Mouse (Mus musculus): ENCODE measurements around the gene Vbp1.

Gene Vbp1

GRCm38 (mm10) chrX:75514179-75514972 is at the start of gene Vbp1:
Gene Vbp1 (plus strand): TSS chrX:75514299.
- DNase-seq (ENCODE audit: low spot score in 2 of 2) = peak; percentile 69 to 86

GRCm38 (mm10) chrX:75475182-75475644 is 38.9 kb upstream of the Vbp1 start:
- peak; percentile 13 to 46 for DNase-seq (ENCODE audit: low spot score in 2 of 2)

DNA sequence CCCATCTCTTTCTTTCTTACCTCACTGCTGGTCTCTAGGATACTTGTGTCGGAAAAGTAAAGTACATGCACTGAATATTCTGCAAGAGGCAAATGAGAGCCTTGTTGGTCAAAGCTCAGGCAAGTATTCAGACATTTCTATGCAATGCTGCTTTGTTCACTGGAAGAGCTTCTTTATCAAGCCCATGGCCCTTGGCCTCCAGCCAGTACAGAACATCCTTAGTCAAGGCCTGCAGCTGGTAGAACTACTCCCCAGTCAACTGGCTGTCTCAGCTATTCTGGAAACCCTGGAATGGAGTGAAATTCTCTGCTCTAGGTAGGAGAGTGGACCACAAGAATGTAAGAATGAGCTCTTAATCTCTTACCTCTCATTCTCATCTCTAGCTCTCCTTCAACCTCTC is 24.2 kb upstream of the Vbp1 start:
- DNase-seq (ENCODE audit: low spot score in 2 of 2) = no peak

GRCm38 (mm10) chrX:75513787-75514178 is 316 bp upstream of the Vbp1 start:
- no peak for DNase-seq (ENCODE audit: low spot score in 2 of 2)

DNA sequence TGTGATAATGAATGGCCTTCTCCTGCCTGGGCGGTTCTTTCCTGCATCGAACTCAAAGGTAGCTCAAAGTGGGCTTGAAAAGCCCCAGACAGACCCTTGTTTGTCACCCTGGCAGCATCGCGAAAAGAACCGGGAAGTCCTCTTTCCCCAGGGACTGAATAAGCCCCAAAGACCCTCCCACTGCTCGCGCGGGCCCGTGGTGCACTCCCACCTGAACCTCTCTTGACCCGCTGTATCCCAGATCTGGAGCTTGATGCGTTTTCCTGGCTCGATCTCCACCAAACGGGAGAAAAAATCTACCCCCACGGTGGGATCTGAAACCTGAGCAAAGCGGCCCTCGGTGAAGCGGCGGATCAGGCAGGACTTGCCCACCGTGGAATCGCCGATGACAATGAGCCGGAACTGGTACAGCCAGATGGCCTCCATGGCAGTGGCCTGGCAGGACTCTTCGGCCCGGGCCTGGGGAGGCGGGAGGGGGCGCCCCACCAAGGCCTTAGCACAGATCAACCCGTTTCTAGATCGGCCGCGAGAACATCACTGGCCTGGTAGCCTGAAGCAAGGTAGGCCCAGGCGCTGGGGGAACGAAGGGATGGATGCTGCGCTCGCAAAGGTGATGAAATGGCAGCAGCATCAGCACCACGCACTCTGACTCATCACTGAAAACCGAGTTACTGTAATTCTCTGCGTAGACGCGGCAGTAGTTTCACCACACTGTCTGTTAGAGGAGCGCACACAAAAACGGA is 63.7 kb downstream of the Vbp1 start, which contains the start of gene Rab39b:
Gene Rab39b (minus strand): TSS at position 650 of the 743 bp plus-strand sequence.
- DNase-seq (ENCODE audit: low spot score in 2 of 2) = peak in 1 of 2 experiments; percentile 9

GRCm38 (mm10) chrX:75578539-75578938 is 64.4 kb downstream of the Vbp1 start:
- no peak for DNase-seq (ENCODE audit: low spot score in 2 of 2)
